Mouse (Mus musculus): ENCODE results near the gene Gm20388. TPM values are rescaled to one million over a fixed set of nuclear protein-coding genes. Genes with fewer than 3 reads are reported as not detected.
A peak's percentile ranks its signal among the peaks of the same experiment; 100 is the strongest.

The Gm20388 gene
- polyA plus RNA-seq, 1 experiment from 2014 or later: not detected

DNA sequence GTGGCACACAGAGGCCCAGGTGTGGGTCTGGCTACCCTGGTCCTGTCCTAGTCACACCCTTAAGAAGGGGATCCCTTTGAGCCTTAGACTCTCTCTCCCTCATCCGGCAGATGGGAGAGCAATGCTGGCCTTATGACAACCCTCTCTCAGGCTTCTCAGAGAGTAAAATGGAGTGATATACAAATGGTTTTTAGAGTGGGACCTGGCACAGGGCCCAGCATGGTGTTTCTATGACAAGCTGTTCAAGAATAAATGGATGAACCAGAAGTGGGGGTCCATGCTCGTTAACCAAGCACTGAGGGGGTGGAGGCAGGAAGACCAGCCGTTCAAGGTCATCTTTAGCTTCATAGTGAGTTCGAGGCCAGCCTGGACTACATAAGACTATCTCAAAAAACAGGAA, 4281.6 kb downstream of the Gm20388 start:
- Histone ChIP-seq H3K9me3 (ENCODE audit: control insufficient read depth, low read length) (no peaks in the 10 kb centered on the region), H3K4me2 (replicated peaks; ENCODE audit: low read depth) (no peak overlapping the region), H3K27me3 (ENCODE audit: control insufficient read depth, insufficient read depth, low read length) (no peaks in the 10 kb centered on the region), H3K27ac (replicated peaks) (no peak overlapping the region), H3K36me3 (ENCODE audit: control insufficient read depth, insufficient read depth, low read length) (no peaks in the 10 kb centered on the region), H3K4me3 (ENCODE audit: low read depth, low read length) (no peak overlapping the region), H3K4me1 (replicated peaks; ENCODE audit: control insufficient read depth, insufficient read depth) (peaks cover 3% of the 10 kb centered on the region; the same call in 1 of the 2 replicates), H3K9ac (ENCODE audit: low read length) (no peak overlapping the region)
- no peak for TF ChIP-seq CTCF (IDR thresholded peaks at IDR 0.05; ENCODE audit: low read depth)
- ATAC-seq (ENCODE audit: low FRiP score, low TSS enrichment) (no peak), DNase-seq (ENCODE audit: low spot score) (no peak)
- WGBS: 72% methylated on average over 4 of the region's 4 CpGs

DNA sequence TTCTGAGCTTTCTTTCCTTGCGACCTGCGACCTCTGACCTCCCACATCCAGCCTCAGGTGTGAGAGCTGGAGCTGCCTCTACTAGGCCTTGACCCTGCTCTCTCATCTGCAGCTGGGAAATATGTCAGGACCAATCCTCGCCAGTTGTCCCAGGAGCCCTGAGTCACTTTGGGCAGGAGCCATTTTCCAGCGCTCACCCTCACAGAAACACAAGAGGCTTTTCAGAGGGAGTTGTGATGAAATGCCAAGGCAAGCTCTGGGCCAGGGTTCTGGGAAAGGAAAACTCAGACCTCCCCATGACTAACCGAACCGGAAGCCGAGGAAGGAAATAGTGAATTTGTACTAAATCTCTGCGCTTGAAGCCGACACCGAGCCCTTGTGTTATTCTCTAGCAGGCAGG, 4282.3 kb downstream of the Gm20388 start:
- Histone ChIP-seq H3K36me3 (ENCODE audit: control insufficient read depth, insufficient read depth, low read length) (no peaks in the 10 kb centered on the region), H3K27ac (replicated peaks) (0 out of 2 replicates have a peak overlapping the region, but pooled peaks have one; percentile 35), H3K9me3 (ENCODE audit: control insufficient read depth, low read length) (no peaks in the 10 kb centered on the region), H3K4me3 (ENCODE audit: low read depth, low read length) (no peak overlapping the region), H3K4me1 (replicated peaks; ENCODE audit: control insufficient read depth, insufficient read depth) (peaks cover 3% of the 10 kb centered on the region; the same call in 1 of the 2 replicates), H3K9ac (ENCODE audit: low read length) (no peak overlapping the region), H3K4me2 (replicated peaks; ENCODE audit: low read depth) (no peak overlapping the region), H3K27me3 (ENCODE audit: control insufficient read depth, insufficient read depth, low read length) (no peaks in the 10 kb centered on the region)
- ATAC-seq (ENCODE audit: low FRiP score, low TSS enrichment) (no peak; the same call in 1 of the 2 replicates), DNase-seq (ENCODE audit: low spot score) (no peak)
- TF ChIP-seq CTCF (IDR thresholded peaks at IDR 0.05; ENCODE audit: low read depth) (no peak), EP300 (optimal IDR thresholded peaks at IDR 0.05) (no peak)
- 64% methylated on average over 10 of the region's 10 CpGs for WGBS

DNA sequence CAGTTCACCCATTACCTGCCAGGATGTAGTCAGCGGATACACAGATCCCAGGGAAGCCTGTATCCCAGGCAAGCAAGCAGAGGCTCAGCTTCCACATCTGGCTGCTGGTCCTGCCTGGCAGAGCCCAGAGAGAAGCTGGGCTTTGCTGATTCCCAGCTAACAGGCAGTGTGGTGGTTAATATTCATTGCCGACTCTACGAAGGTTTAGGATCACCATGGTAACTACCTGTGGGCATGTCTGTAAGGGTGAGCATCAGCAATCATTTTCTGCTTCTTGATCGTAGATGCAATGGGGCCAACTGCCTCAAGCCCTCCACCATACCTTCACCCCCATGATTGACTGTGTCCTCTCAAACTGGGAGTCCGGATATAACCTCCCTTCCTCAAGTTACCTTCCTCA, 4283.4 kb downstream of the Gm20388 start:
- no peak overlapping the region for H3K27ac ChIP-seq (replicated peaks)
- DNase-seq (ENCODE audit: low spot score) (no peak), ATAC-seq (ENCODE audit: low FRiP score, low TSS enrichment) (no peak)
- TF ChIP-seq CTCF (IDR thresholded peaks at IDR 0.05; ENCODE audit: low read depth) (no peak), EP300 (optimal IDR thresholded peaks at IDR 0.05) (no peak)
- no peak overlapping the region for H3K4me3 ChIP-seq (ENCODE audit: low read depth, low read length)
- WGBS: 85% methylated on average over 5 of the region's 5 CpGs
- H3K27me3 ChIP-seq (ENCODE audit: control insufficient read depth, insufficient read depth, low read length): no peaks in the 10 kb centered on the region
- H3K9ac ChIP-seq (ENCODE audit: low read length): no peak overlapping the region
- no peaks in the 10 kb centered on the region for H3K9me3 ChIP-seq (ENCODE audit: control insufficient read depth, low read length)
- no peak overlapping the region for H3K4me2 ChIP-seq (replicated peaks; ENCODE audit: low read depth)
- H3K4me1 ChIP-seq (replicated peaks; ENCODE audit: control insufficient read depth, insufficient read depth): peaks cover 3% of the 10 kb centered on the region; the same call in 1 of the 2 replicates
- H3K36me3 ChIP-seq (ENCODE audit: control insufficient read depth, insufficient read depth, low read length): no peaks in the 10 kb centered on the region

DNA sequence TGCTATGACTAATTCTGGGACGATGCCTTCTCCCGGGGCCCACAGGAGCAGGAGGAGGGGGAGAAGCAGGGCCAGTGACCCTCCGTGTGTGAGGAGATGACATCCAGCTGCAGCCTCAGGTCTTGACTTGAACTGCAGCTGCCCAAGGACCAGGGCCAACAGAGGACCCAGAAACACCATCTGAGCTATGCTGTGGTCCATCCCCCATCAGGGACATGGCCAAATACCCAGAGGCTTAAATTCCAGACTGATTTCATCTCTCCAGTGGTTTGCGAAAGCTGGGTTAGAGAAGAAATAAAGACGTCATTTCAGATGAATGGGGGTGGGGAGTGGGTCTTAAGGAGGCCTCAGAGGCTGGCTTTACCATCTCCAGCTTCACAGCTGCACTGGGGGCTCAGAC, 4285.6 kb downstream of the Gm20388 start:
- DNase-seq (ENCODE audit: low spot score): no peak
- ATAC-seq (ENCODE audit: low FRiP score, low TSS enrichment): peak; percentile 54; the same call in 1 of the 2 replicates
- H3K27ac ChIP-seq (replicated peaks): peak overlapping the region; percentile 30; the same call in 1 of the 2 replicates
- no peak for TF ChIP-seq EP300 (optimal IDR thresholded peaks at IDR 0.05)
- H3K4me1 ChIP-seq (replicated peaks; ENCODE audit: control insufficient read depth, insufficient read depth): peaks cover 3% of the 10 kb centered on the region; the same call in 1 of the 2 replicates
- 22% methylated on average over 5 of the region's 5 CpGs for WGBS
- no peaks in the 10 kb centered on the region for H3K36me3 ChIP-seq (ENCODE audit: control insufficient read depth, insufficient read depth, low read length)
- H3K9ac ChIP-seq (ENCODE audit: low read length): no peak overlapping the region; the same call in 1 of the 2 replicates
- no peaks in the 10 kb centered on the region for H3K27me3 ChIP-seq (ENCODE audit: control insufficient read depth, insufficient read depth, low read length)
- no peaks in the 10 kb centered on the region for H3K9me3 ChIP-seq (ENCODE audit: control insufficient read depth, low read length)
- H3K4me2 ChIP-seq (replicated peaks; ENCODE audit: low read depth): no peak overlapping the region
- no peak overlapping the region for H3K4me3 ChIP-seq (ENCODE audit: low read depth, low read length)

DNA sequence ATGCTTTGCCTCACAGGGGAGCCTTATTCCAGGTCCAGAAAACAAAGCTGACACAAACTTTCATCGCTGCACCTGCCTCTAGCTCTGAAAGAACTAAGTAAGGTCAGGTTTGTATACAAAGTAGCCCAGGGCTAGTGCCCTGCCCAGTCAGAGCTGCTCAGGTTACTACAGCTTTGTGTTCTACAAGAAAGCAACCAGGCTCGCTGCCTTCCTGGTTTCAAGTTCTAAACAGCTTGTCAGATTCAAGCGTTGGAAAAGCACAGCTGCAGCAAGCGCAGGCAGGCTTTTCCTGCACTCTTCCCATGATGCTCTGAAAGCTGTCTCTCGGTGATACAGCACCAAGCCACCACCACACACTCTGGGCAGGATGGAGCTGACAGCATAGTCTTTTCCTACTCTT, 4286.2 kb downstream of the Gm20388 start:
- H3K36me3 ChIP-seq (ENCODE audit: control insufficient read depth, insufficient read depth, low read length): no peaks in the 10 kb centered on the region
- no peak overlapping the region for H3K4me2 ChIP-seq (replicated peaks; ENCODE audit: low read depth)
- no peaks in the 10 kb centered on the region for H3K9me3 ChIP-seq (ENCODE audit: control insufficient read depth, low read length)
- no peak overlapping the region for H3K4me3 ChIP-seq (ENCODE audit: low read depth, low read length)
- H3K27me3 ChIP-seq (ENCODE audit: control insufficient read depth, insufficient read depth, low read length): no peaks in the 10 kb centered on the region
- TF ChIP-seq CTCF (IDR thresholded peaks at IDR 0.05; ENCODE audit: low read depth): no peak
- peaks cover 3% of the 10 kb centered on the region; the same call in 1 of the 2 replicates for H3K4me1 ChIP-seq (replicated peaks; ENCODE audit: control insufficient read depth, insufficient read depth)
- no peak overlapping the region for H3K9ac ChIP-seq (ENCODE audit: low read length)
- ATAC-seq (ENCODE audit: low FRiP score, low TSS enrichment) (no peak), DNase-seq (ENCODE audit: low spot score) (no peak)
- peak overlapping the region; percentile 30; the same call in 1 of the 2 replicates for H3K27ac ChIP-seq (replicated peaks)
- WGBS: 25% methylated on average over 5 of the region's 5 CpGs

GRCm38 (mm10) chr8:124198230-124198629, 4287.6 kb downstream of the Gm20388 start:
- Histone ChIP-seq H3K4me3 (ENCODE audit: low read depth, low read length) (no peak overlapping the region), H3K4me1 (replicated peaks; ENCODE audit: control insufficient read depth, insufficient read depth) (peaks cover 3% of the 10 kb centered on the region; the same call in 1 of the 2 replicates), H3K27me3 (ENCODE audit: control insufficient read depth, insufficient read depth, low read length) (no peaks in the 10 kb centered on the region), H3K4me2 (replicated peaks; ENCODE audit: low read depth) (no peak overlapping the region), H3K27ac (replicated peaks) (no peak overlapping the region), H3K9me3 (ENCODE audit: control insufficient read depth, low read length) (no peaks in the 10 kb centered on the region), H3K36me3 (ENCODE audit: control insufficient read depth, insufficient read depth, low read length) (no peaks in the 10 kb centered on the region), H3K9ac (ENCODE audit: low read length) (no peak overlapping the region)
- WGBS: 90% methylated on average over 7 of the region's 7 CpGs
- ATAC-seq (ENCODE audit: low FRiP score, low TSS enrichment) (no peak), DNase-seq (ENCODE audit: low spot score) (no peak)
- TF ChIP-seq EP300 (optimal IDR thresholded peaks at IDR 0.05) (no peak), CTCF (IDR thresholded peaks at IDR 0.05; ENCODE audit: low read depth) (no peak)
